Mouse (Mus musculus) kidney, embryonic 15.5 days (tissue): ENCODE results near the gene Pxmp2. TPM values are rescaled to one million over a fixed set of nuclear protein-coding genes. Genes with fewer than 3 reads are reported as not detected.

Experiments used
- ATAC-seq: fragments of 200-750 bp; cut with Nextera tagmentation; replicated peaks from 2 replicates; pipeline ENCODE4 v1.8.0; 2017; ENCODE audit warnings: moderate TSS enrichment; ENCODE audit not compliant: low FRiP score
- H3K27ac ChIP-seq: fragments of 300-500 bp; sonication (generic); 2 replicates; pipeline ENCODE4 v1.5.1; 2015; ENCODE audit warnings: mild to moderate bottlenecking, inconsistent platforms
- H3K27me3 ChIP-seq: fragments of 300-500 bp; sonication (generic); 2 replicates; pipeline ENCODE4 v1.6.1; 2015; ENCODE audit warnings: inconsistent platforms
- H3K36me3 ChIP-seq: fragments of 300-500 bp; sonication (generic); 2 replicates; pipeline ENCODE4 v1.6.1; 2015; ENCODE audit warnings: inconsistent platforms
- H3K4me1 ChIP-seq: fragments of 300-500 bp; sonication (generic); 2 replicates; pipeline ENCODE4 v1.6.1; 2015; ENCODE audit warnings: inconsistent platforms
- H3K4me2 ChIP-seq: fragments of 300-500 bp; sonication (generic); 2 replicates; pipeline ENCODE4 v1.6.1; 2015; ENCODE audit warnings: moderate library complexity, mild to moderate bottlenecking, inconsistent platforms
- H3K4me3 ChIP-seq: fragments of 300-500 bp; sonication (generic); replicated peaks from 2 replicates; pipeline ENCODE4 v1.5.1; 2015; ENCODE audit warnings: mild to moderate bottlenecking, inconsistent platforms
- H3K9ac ChIP-seq: fragments of 300-500 bp; sonication (generic); 2 replicates; pipeline ENCODE4 v1.6.1; 2015; ENCODE audit warnings: mild to moderate bottlenecking, inconsistent platforms
- H3K9me3 ChIP-seq: fragments of 300-500 bp; sonication (generic); replicated peaks from 2 replicates; pipeline ENCODE4 v1.6.1; 2016; ENCODE audit warnings: inconsistent platforms
- WGBS: fragments of 180-500 bp; shearing (Covaris S2); methylation state at CpG from one replicate; pipeline ENCODE4 v1.1.7; 2015; ENCODE audit warnings: mixed read lengths; 5-methylcytosine and 5-hydroxymethylcytosine counted together
- polyA plus RNA-seq: library from polyadenylated mRNA; unstranded; fragments of >200 nt; fragmentation: Nextera tagmentation; extraction: Ambion mirVana; gene quantifications from 2 replicates; pipeline ENCODE4 v1.2.1, GENCODE M21; 2015

Gene Pxmp2
- 17.7 and 20.4 TPM in 2 replicates for polyA plus RNA-seq

- H3K4me1 ChIP-seq: peaks cover 24% of the 10 kb centered on the region
- peak within 1 kb of the TSS; percentile 81 for H3K9ac ChIP-seq
- ATAC-seq: peak; percentile 99
- H3K4me2 ChIP-seq: peak within 1 kb of the TSS; percentile 83
- WGBS: under 1% methylated on average over 62 of the region's 64 CpGs
- peak within 1 kb of the TSS; percentile 79 for H3K27ac ChIP-seq
- H3K27me3 ChIP-seq: peaks cover 7% of the 10 kb centered on the region; the same call in 1 of the 2 replicates
- H3K4me3 ChIP-seq: peak within 1 kb of the TSS; percentile 71
- H3K36me3 ChIP-seq: peaks cover 21% of the 10 kb centered on the region
- no peaks in the 10 kb centered on the region for H3K9me3 ChIP-seq
Observed at GRCm38 (mm10) chr5:110285770-110286445, at the start of gene Pxmp2, which contains the start of gene Pole. Gene Pxmp2 (minus strand): TSS chr5:110286186. Gene Pole (plus strand): TSS chr5:110286306.

GRCm38 (mm10) chr5:110330508-110330907, 44.5 kb upstream of the Pxmp2 start:
- no peak overlapping the region for H3K4me2 ChIP-seq
- H3K4me1 ChIP-seq: no peaks in the 10 kb centered on the region
- no peak overlapping the region for H3K9ac ChIP-seq
- H3K27me3 ChIP-seq: no peaks in the 10 kb centered on the region
- no peak overlapping the region for H3K27ac ChIP-seq
- no peak for ATAC-seq
- peaks cover 94% of the 10 kb centered on the region for H3K36me3 ChIP-seq
- no peaks in the 10 kb centered on the region for H3K9me3 ChIP-seq
- no peak overlapping the region for H3K4me3 ChIP-seq
- WGBS: 75% methylated on average over 3 of the region's 3 CpGs

DNA sequence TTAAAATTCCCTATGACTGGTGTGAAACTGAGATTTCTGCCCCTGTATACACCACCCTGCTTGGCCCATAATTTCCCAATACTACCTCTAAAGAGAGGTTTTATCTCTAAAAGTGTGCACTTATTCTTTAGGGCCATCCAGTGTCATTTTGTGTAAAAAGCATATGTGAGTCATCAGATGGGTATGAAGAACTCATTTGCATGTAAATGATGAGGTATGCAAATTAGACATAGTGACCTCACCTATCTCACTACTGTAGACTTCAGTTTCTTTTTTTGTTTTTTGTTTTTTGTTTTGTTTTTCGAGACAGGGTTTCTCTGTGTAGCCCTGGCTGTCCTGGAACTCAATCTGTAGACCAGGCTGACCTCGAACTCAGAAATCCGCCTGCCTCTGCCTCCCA, 27.1 kb upstream of the Pxmp2 start:
- ATAC-seq: no peak
- Histone ChIP-seq H3K9ac (no peak overlapping the region), H3K4me2 (no peak overlapping the region), H3K36me3 (peaks cover 85% of the 10 kb centered on the region), H3K4me1 (no peaks in the 10 kb centered on the region), H3K4me3 (no peak overlapping the region), H3K27ac (no peak overlapping the region), H3K27me3 (no peaks in the 10 kb centered on the region), H3K9me3 (no peaks in the 10 kb centered on the region)
- 94% methylated on average over 3 of the region's 3 CpGs for WGBS

DNA sequence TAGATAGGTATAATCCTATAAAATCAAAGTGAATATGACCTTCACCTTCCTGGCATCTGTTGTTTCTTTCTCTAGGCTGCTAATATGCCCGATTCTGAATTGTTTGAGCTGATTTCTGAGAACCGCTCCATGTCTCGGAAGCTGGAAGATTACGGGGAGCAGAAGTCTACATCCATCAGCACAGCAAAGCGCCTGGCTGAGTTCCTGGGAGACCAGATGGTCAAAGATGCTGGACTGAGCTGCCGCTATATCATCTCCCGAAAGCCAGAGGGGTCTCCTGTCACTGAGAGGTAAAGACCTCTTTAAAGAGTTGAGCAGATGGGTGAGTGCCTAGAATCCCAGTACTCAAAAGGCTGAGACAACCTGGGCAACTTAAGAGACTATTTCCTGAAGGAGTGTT, 22.9 kb upstream of the Pxmp2 start:
- Histone ChIP-seq H3K9ac (no peak overlapping the region), H3K4me3 (no peak overlapping the region), H3K36me3 (peaks cover 96% of the 10 kb centered on the region), H3K4me1 (no peaks in the 10 kb centered on the region), H3K27ac (no peak overlapping the region), H3K4me2 (no peak overlapping the region), H3K9me3 (no peaks in the 10 kb centered on the region), H3K27me3 (no peaks in the 10 kb centered on the region)
- ATAC-seq: no peak
- WGBS: 92% methylated on average over 7 of the region's 7 CpGs

- ATAC-seq: no peak
- Histone ChIP-seq H3K36me3 (peaks cover 97% of the 10 kb centered on the region), H3K9ac (no peak overlapping the region), H3K4me3 (no peak overlapping the region), H3K27ac (no peak overlapping the region), H3K9me3 (no peaks in the 10 kb centered on the region), H3K4me2 (no peak overlapping the region), H3K4me1 (no peaks in the 10 kb centered on the region), H3K27me3 (no peaks in the 10 kb centered on the region)
- WGBS: 93% methylated on average over 2 of the region's 2 CpGs
Observed at GRCm38 (mm10) chr5:110300591-110300990, 14.6 kb upstream of the Pxmp2 start.

GRCm38 (mm10) chr5:110296637-110297036, 10.7 kb upstream of the Pxmp2 start:
- Histone ChIP-seq H3K27ac (no peak overlapping the region), H3K27me3 (no peaks in the 10 kb centered on the region), H3K4me1 (no peaks in the 10 kb centered on the region), H3K36me3 (peaks cover 92% of the 10 kb centered on the region), H3K9me3 (no peaks in the 10 kb centered on the region), H3K4me3 (no peak overlapping the region), H3K9ac (no peak overlapping the region), H3K4me2 (no peak overlapping the region)
- 86% methylated on average over 1 of the region's 1 CpGs for WGBS
- ATAC-seq: no peak

GRCm38 (mm10) chr5:110291649-110292048, 5.7 kb upstream of the Pxmp2 start:
- ATAC-seq: no peak
- Histone ChIP-seq H3K4me2 (no peak overlapping the region), H3K36me3 (peaks cover 73% of the 10 kb centered on the region), H3K4me3 (no peak overlapping the region), H3K9ac (no peak overlapping the region), H3K27ac (no peak overlapping the region), H3K9me3 (no peaks in the 10 kb centered on the region), H3K4me1 (peaks cover 9% of the 10 kb centered on the region), H3K27me3 (no peaks in the 10 kb centered on the region)
- 97% methylated on average over 1 of the region's 1 CpGs for WGBS

- Histone ChIP-seq H3K9ac (peak overlapping the region; percentile 81), H3K36me3 (peaks cover 32% of the 10 kb centered on the region)
- WGBS: 63% methylated on average over 2 of the region's 2 CpGs
Observed at GRCm38 (mm10) chr5:110287084-110287475, 1.1 kb upstream of the Pxmp2 start.

DNA sequence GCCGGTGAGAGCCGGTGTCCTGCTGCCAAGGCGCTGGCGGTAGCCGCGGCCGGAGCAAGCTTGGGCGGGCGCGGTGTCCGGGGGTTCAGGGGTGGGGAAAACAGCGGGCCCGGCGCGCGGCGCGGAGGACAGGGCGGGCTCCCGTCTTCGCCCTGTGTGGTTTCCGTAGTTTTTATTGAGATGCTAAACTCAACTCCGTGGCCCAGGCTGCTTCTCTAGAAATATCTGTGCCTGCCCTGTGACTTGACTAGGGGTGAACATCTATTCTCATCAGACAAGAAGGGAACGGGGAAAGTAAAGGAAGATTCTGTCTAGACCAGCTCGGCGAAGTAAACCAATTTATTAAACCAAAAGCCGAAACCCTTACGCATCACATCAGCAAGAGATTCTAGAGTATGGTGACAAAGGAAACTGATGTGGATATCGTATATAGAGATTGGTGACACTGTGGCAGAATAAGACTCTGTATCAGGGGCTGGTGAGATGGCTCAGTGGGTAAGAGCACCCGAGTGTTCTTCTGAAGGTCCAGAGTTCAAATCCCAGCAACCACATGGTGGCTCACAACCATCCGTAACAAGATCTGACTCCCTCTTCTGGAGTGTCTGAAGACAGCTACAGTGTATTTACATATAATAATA, 579 bp upstream of the Pxmp2 start:
- H3K4me3 ChIP-seq: peak overlapping the region; percentile 71
- H3K9me3 ChIP-seq: no peaks in the 10 kb centered on the region
- 2% methylated on average over 31 of the region's 31 CpGs for WGBS
- H3K4me2 ChIP-seq: peak overlapping the region; percentile 83
- peak; percentile 78 for ATAC-seq
- H3K9ac ChIP-seq: peak overlapping the region; percentile 81
- H3K27ac ChIP-seq: peak overlapping the region; percentile 79
- peaks cover 27% of the 10 kb centered on the region for H3K36me3 ChIP-seq
- peaks cover 24% of the 10 kb centered on the region for H3K4me1 ChIP-seq
- peaks cover 7% of the 10 kb centered on the region; the same call in 1 of the 2 replicates for H3K27me3 ChIP-seq

More at GRCm38 (mm10) chr5:110287084-110287475, 1.1 kb upstream of the Pxmp2 start:
- H3K9me3 ChIP-seq: no peaks in the 10 kb centered on the region
- H3K27ac ChIP-seq: no peak overlapping the region
- peaks cover 7% of the 10 kb centered on the region; the same call in 1 of the 2 replicates for H3K27me3 ChIP-seq
- no peak for ATAC-seq
- H3K4me3 ChIP-seq: peak overlapping the region; percentile 71
- H3K4me2 ChIP-seq: peak overlapping the region; percentile 83
- H3K4me1 ChIP-seq: peaks cover 24% of the 10 kb centered on the region

DNA sequence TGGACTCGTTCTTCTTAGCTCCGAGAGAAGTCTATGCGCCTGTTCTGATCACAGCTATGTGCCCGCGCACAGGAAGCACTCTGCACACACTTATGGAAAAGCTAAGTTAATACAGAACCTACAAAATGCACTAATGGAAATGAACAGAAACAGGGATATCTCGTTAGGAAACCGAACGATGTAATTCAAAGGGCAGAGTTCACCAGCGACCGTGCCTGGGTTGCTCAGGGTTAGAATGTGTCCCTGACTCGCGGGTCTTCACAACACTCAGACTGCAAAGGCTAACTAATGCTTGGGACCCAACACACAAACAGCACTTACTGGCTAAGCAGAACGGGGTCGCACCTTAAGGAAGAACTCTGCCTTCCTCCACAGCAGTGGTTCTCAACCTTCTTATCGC, 830 bp downstream of the Pxmp2 start:
- Histone ChIP-seq H3K27me3 (peaks cover 7% of the 10 kb centered on the region; the same call in 1 of the 2 replicates), H3K4me2 (peak overlapping the region; percentile 83), H3K9ac (peak overlapping the region; percentile 47), H3K36me3 (peaks cover 13% of the 10 kb centered on the region), H3K9me3 (no peaks in the 10 kb centered on the region), H3K27ac (no peak overlapping the region), H3K4me3 (peak overlapping the region; percentile 71), H3K4me1 (peaks cover 24% of the 10 kb centered on the region)
- no peak for ATAC-seq
- WGBS: 4% methylated on average over 15 of the region's 15 CpGs

GRCm38 (mm10) chr5:110284536-110284935, 1.4 kb downstream of the Pxmp2 start:
- Histone ChIP-seq H3K9me3 (no peaks in the 10 kb centered on the region), H3K27ac (no peak overlapping the region), H3K4me3 (peak overlapping the region; percentile 71), H3K9ac (no peak overlapping the region), H3K4me1 (peaks cover 24% of the 10 kb centered on the region), H3K4me2 (peak overlapping the region; percentile 83), H3K27me3 (peaks cover 7% of the 10 kb centered on the region; the same call in 1 of the 2 replicates), H3K36me3 (peaks cover 7% of the 10 kb centered on the region)
- ATAC-seq: no peak
- 6% methylated on average over 4 of the region's 4 CpGs for WGBS

DNA sequence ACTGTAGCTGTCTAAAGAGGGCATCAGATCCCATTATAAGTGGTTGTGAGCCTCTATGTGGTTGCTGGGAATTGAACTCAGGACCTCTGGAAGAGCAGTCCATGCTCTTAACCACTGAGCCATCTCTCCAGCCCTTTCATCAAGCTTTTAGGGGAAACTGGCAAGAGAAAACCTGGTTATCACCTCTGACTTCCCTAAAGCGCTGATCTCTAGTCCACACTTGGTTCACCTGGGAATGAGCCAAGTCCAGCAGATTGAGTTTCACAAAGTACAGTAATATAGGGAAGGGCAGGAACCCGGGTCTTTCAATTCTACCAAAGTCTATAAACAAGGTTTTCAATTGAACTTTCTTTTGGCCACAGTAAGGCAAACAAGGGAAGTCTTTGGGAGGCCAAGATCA, 4.0 kb downstream of the Pxmp2 start:
- Histone ChIP-seq H3K27ac (no peak overlapping the region), H3K9me3 (no peaks in the 10 kb centered on the region), H3K9ac (no peak overlapping the region), H3K36me3 (no peaks in the 10 kb centered on the region), H3K27me3 (peaks cover 7% of the 10 kb centered on the region; the same call in 1 of the 2 replicates), H3K4me3 (no peak overlapping the region), H3K4me2 (no peak overlapping the region), H3K4me1 (peaks cover 17% of the 10 kb centered on the region)
- no peak for ATAC-seq
- WGBS: 81% methylated on average over 2 of the region's 2 CpGs
